Mouse (Mus musculus) kidney, postnatal 0 days (tissue): ENCODE measurements around the gene Appbp2. TPM values are rescaled to one million over a fixed set of nuclear protein-coding genes. Genes with fewer than 3 reads are reported as not detected.

Experiments used
- ATAC-seq: fragments of 200-750 bp; cut with Nextera tagmentation; replicated peaks from 2 replicates; pipeline ENCODE4 v1.8.0; 2017; ENCODE audit warnings: low read depth, moderate number of reproducible peaks, moderate TSS enrichment, moderate library complexity; ENCODE audit not compliant: low FRiP score
- DNase-seq: peaks from one replicate; pipeline ENCODE4 v3.0.0-alpha.2; 2016; ENCODE audit warnings: low spot score
- H3K27ac ChIP-seq: fragments of 300-500 bp; sonication (generic); 2 replicates; pipeline ENCODE4 v1.5.1; 2014; ENCODE audit warnings: mild to moderate bottlenecking
- H3K27me3 ChIP-seq: fragments of 300-500 bp; sonication (generic); 2 replicates; pipeline ENCODE4 v1.6.1; 2014; ENCODE audit warnings: low read length, mixed read lengths; ENCODE audit not compliant: insufficient read depth
- H3K36me3 ChIP-seq: fragments of 300-500 bp; sonication (generic); 2 replicates; pipeline ENCODE4 v1.6.1; 2014; ENCODE audit warnings: low read length, mixed read lengths; ENCODE audit not compliant: insufficient read depth
- H3K4me1 ChIP-seq: fragments of 300-500 bp; sonication (generic); replicated peaks from 2 replicates; pipeline ENCODE4 v1.6.1; 2014; ENCODE audit warnings: antibody characterized with exemption, low read length, mixed read lengths; ENCODE audit not compliant: insufficient read depth
- H3K4me2 ChIP-seq: fragments of 300-500 bp; sonication (generic); 2 replicates; pipeline ENCODE4 v1.6.1; 2014; ENCODE audit warnings: mild to moderate bottlenecking, low read length, moderate library complexity, mixed read lengths
- H3K4me3 ChIP-seq: fragments of 300-500 bp; sonication (generic); replicated peaks from 2 replicates; pipeline ENCODE4 v1.5.1; 2014; ENCODE audit warnings: low read depth, low read length
- H3K9ac ChIP-seq: fragments of 300-500 bp; sonication (generic); 2 replicates; pipeline ENCODE4 v1.6.1; 2014; ENCODE audit warnings: low read depth, low read length
- H3K9me3 ChIP-seq: fragments of 300-500 bp; sonication (generic); replicated peaks from 2 replicates; pipeline ENCODE4 v1.6.1; 2016; ENCODE audit warnings: low read length, inconsistent platforms, mixed read lengths
- CTCF ChIP-seq: IDR thresholded peaks from 2 replicates; pipeline ENCODE4 v1.5.1; 2016; ENCODE audit warnings: antibody characterized with exemption, low read depth, mild to moderate bottlenecking, moderate library complexity
- WGBS: fragments of 180-500 bp; shearing (Covaris S2); extraction: QIAGEN DNeasy Blood & Tissue Kit; methylation state at CpG from one replicate; pipeline ENCODE4 v1.1.7; 2014; 5-methylcytosine and 5-hydroxymethylcytosine counted together
- polyA plus RNA-seq: library from polyadenylated mRNA; unstranded; fragments of >200 nt; fragmentation: Nextera tagmentation; extraction: Ambion mirVana; gene quantifications from 2 replicates; pipeline ENCODE4 v1.2.1, GENCODE M21; 2015

Gene Appbp2
- 38.9 and 39.5 TPM in 2 replicates for polyA plus RNA-seq

GRCm38 (mm10) chr11:85234990-85235841 is at the start of gene Appbp2:
TSS of gene Appbp2 (minus strand) at chr11:85235130.
- peak; percentile 95 for DNase-seq
- Histone ChIP-seq H3K36me3 (0 out of 2 replicates have a peak, but pooled peaks cover 2% of the 10 kb centered on the region), H3K9me3 (no peaks in the 10 kb centered on the region), H3K4me3 (peak within 1 kb of the TSS; percentile 90), H3K4me1 (no peaks in the 10 kb centered on the region), H3K27me3 (no peaks in the 10 kb centered on the region), H3K4me2 (peak within 1 kb of the TSS; percentile 84), H3K9ac (peak within 1 kb of the TSS; percentile 89), H3K27ac (peak within 1 kb of the TSS; percentile 98)
- ATAC-seq, result peak; percentile 96
- 5% methylated on average over 48 of the region's 48 CpGs for WGBS
- no peak for TF ChIP-seq CTCF

- DNase-seq (no peak), ATAC-seq (no peak)
- 58% methylated on average over 15 of the region's 15 CpGs for WGBS
- Histone ChIP-seq H3K27me3 (no peaks in the 10 kb centered on the region), H3K9ac (no peak overlapping the region), H3K4me2 (no peak overlapping the region), H3K9me3 (no peaks in the 10 kb centered on the region), H3K4me3 (no peak overlapping the region), H3K4me1 (no peaks in the 10 kb centered on the region), H3K27ac (no peak overlapping the region), H3K36me3 (no peaks in the 10 kb centered on the region)
- TF ChIP-seq CTCF, result no peak
These were observed 46.4 kb upstream of the Appbp2 start for GRCm38 (mm10) chr11:85281219-85281878.

DNA sequence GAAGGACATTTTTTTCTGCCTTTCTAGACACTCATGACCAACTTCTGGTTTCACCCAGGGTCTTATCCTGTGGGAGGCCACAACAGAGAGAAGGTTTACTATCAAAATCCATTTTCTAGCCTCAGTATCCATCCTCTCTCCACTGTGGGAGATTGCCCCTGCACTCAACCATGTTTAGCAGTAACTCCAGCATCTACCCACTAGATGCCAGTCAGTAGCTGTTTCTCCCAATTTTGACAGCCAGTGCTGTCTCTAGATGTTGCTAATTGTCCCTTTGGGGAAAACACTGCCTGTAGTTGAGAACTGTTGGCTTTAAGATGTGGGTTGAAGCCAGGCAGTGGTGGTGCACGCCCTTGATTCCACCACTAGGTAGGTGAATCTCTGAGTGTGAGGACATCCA is 43.2 kb upstream of the Appbp2 start:
- no peak overlapping the region for H3K4me2 ChIP-seq
- H3K9me3 ChIP-seq, result no peaks in the 10 kb centered on the region
- WGBS, result 83% methylated on average over 1 of the region's 1 CpGs
- no peaks in the 10 kb centered on the region for H3K36me3 ChIP-seq
- ATAC-seq, result no peak
- DNase-seq, result no peak
- no peak overlapping the region for H3K4me3 ChIP-seq
- H3K27ac ChIP-seq, result no peak overlapping the region
- no peaks in the 10 kb centered on the region for H3K27me3 ChIP-seq
- H3K9ac ChIP-seq, result no peak overlapping the region
- no peaks in the 10 kb centered on the region for H3K4me1 ChIP-seq
- TF ChIP-seq CTCF, result peak; percentile 25; the same call in 1 of the 2 replicates

- Histone ChIP-seq H3K9me3 (no peaks in the 10 kb centered on the region), H3K4me1 (no peaks in the 10 kb centered on the region), H3K9ac (no peak overlapping the region), H3K27me3 (no peaks in the 10 kb centered on the region), H3K4me3 (no peak overlapping the region), H3K27ac (no peak overlapping the region), H3K36me3 (no peaks in the 10 kb centered on the region), H3K4me2 (no peak overlapping the region)
- ATAC-seq (no peak), DNase-seq (no peak)
- 52% methylated on average over 5 of the region's 5 CpGs for WGBS
- no peak for TF ChIP-seq CTCF
These were observed 42.7 kb upstream of the Appbp2 start for GRCm38 (mm10) chr11:85277609-85278008.

- WGBS, result 75% methylated on average over 5 of the region's 5 CpGs
- Histone ChIP-seq H3K27ac (no peak overlapping the region), H3K4me3 (no peak overlapping the region), H3K9ac (no peak overlapping the region), H3K9me3 (no peaks in the 10 kb centered on the region), H3K36me3 (no peaks in the 10 kb centered on the region), H3K4me1 (no peaks in the 10 kb centered on the region), H3K4me2 (no peak overlapping the region), H3K27me3 (no peaks in the 10 kb centered on the region)
- ATAC-seq (no peak), DNase-seq (no peak)
- TF ChIP-seq CTCF, result no peak
These were observed 40.2 kb upstream of the Appbp2 start for GRCm38 (mm10) chr11:85275151-85275550.

DNA sequence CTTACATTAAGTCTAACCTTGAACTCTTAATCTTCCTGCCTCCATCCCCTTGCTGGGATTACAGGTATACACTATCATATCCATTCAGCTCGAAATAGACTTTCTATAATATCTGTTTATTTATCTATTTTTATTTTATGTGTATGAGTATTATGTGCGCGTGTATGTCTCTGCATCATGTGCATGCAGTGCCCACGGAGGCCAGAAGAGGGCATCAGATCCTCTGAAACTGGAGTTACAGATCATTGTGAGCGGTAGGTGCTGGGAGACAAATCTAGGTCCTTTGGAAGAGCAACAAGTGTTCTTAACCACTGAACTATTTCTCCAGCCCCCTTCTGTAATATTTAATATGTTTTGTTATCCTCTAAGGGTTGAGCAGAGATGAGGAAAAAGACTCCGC is 38.4 kb upstream of the Appbp2 start:
- no peak for ATAC-seq
- no peak overlapping the region for H3K9ac ChIP-seq

More for the DNA sequence above, 38.4 kb upstream of the Appbp2 start:
- H3K4me1 ChIP-seq, result no peaks in the 10 kb centered on the region
- H3K4me3 ChIP-seq, result no peak overlapping the region
- no peaks in the 10 kb centered on the region for H3K36me3 ChIP-seq
- no peaks in the 10 kb centered on the region for H3K9me3 ChIP-seq
- no peaks in the 10 kb centered on the region for H3K27me3 ChIP-seq
- H3K4me2 ChIP-seq, result no peak overlapping the region
- WGBS, result 76% methylated on average over 6 of the region's 6 CpGs
- H3K27ac ChIP-seq, result no peak overlapping the region
- no peak for DNase-seq
- TF ChIP-seq CTCF, result peak; percentile 56
